Mouse (Mus musculus) heart, postnatal 0 days (tissue): ENCODE results near the gene Igsf8. TPM values are rescaled to one million over a fixed set of nuclear protein-coding genes. Genes with fewer than 3 reads are reported as not detected.

Experiments
- ATAC-seq: fragments of 200-750 bp; cut with Nextera tagmentation; 2 replicates; pipeline ENCODE4 v1.8.0; 2017; ENCODE audit warnings: low read depth, moderate number of reproducible peaks, moderate library complexity; ENCODE audit not compliant: insufficient read depth
- DNase-seq: peaks from one replicate; pipeline ENCODE4 v3.0.0-alpha.2; 2016; ENCODE audit warnings: low spot score
- H3K27ac ChIP-seq: fragments of 300-500 bp; sonication (generic); 2 replicates; pipeline ENCODE4 v1.5.1; 2014; ENCODE audit warnings: low read depth, mild to moderate bottlenecking
- H3K27me3 ChIP-seq: fragments of 300-500 bp; sonication (generic); 2 replicates; pipeline ENCODE4 v1.6.1; 2014; ENCODE audit warnings: low read length, mixed read lengths; ENCODE audit not compliant: control insufficient read depth, insufficient read depth
- H3K36me3 ChIP-seq: fragments of 300-500 bp; sonication (generic); replicated peaks from 2 replicates; pipeline ENCODE4 v1.6.1; 2014; ENCODE audit warnings: low read length, mixed read lengths; ENCODE audit not compliant: control insufficient read depth, insufficient read depth
- H3K4me1 ChIP-seq: fragments of 300-500 bp; sonication (generic); 2 replicates; pipeline ENCODE4 v1.6.1; 2014; ENCODE audit warnings: antibody characterized with exemption; ENCODE audit not compliant: control insufficient read depth, insufficient read depth
- H3K4me2 ChIP-seq: fragments of 300-500 bp; sonication (generic); 2 replicates; pipeline ENCODE4 v1.6.1; 2014; ENCODE audit warnings: low read depth, mild to moderate bottlenecking, low read length, moderate library complexity
- H3K4me3 ChIP-seq: fragments of 300-500 bp; sonication (generic); 2 replicates; pipeline ENCODE4 v1.5.1; 2014; ENCODE audit warnings: low read depth, low read length
- H3K9ac ChIP-seq: fragments of 300-500 bp; sonication (generic); replicated peaks from 2 replicates; pipeline ENCODE4 v1.6.1; 2014; ENCODE audit warnings: low read depth, low read length, mixed read lengths
- H3K9me3 ChIP-seq: fragments of 300-500 bp; sonication (generic); replicated peaks from 2 replicates; pipeline ENCODE4 v1.6.1; 2016; ENCODE audit warnings: low read length; ENCODE audit not compliant: control insufficient read depth
- CTCF ChIP-seq: IDR thresholded peaks from 2 replicates; pipeline ENCODE4 v1.5.1; 2016; ENCODE audit warnings: antibody characterized with exemption, control low read depth, low read depth
- EP300 ChIP-seq: IDR thresholded peaks from 2 replicates; pipeline ENCODE4 v1.6.1; 2016; ENCODE audit warnings: antibody characterized with exemption, low read depth
- WGBS: fragments of 180-500 bp; shearing (Covaris S2); extraction: QIAGEN DNeasy Blood & Tissue Kit; methylation state at CpG from one replicate; pipeline ENCODE4 v1.1.7; 2014; 5-methylcytosine and 5-hydroxymethylcytosine counted together
- polyA plus RNA-seq: library from polyadenylated mRNA; unstranded; fragments of >200 nt; fragmentation: Nextera tagmentation; extraction: Ambion mirVana; gene quantifications from 2 replicates; pipeline ENCODE4 v1.2.1, GENCODE M21; 2015
- total RNA-seq: library from RNA; depleted of rRNA; stranded (reverse); fragments of >200 nt; gene quantifications from 2 replicates; pipeline ENCODE4 v1.2.3, GENCODE M21; 2014; ENCODE audit warnings: low replicate concordance

The Igsf8 gene
- total and polyA plus RNA-seq, 2 experiments from 2014 or later = 11.4 to 22.1 TPM

GRCm38 (mm10) chr1:172247216-172247615, 14.2 kb upstream of the Igsf8 start:
- Histone ChIP-seq H3K4me3 (no peak overlapping the region), H3K9me3 (no peaks in the 10 kb centered on the region), H3K4me2 (no peak overlapping the region), H3K9ac (no peak overlapping the region), H3K27me3 (no peaks in the 10 kb centered on the region; the same call in 1 of the 2 replicates), H3K36me3 (no peaks in the 10 kb centered on the region), H3K4me1 (peaks cover 15% of the 10 kb centered on the region), H3K27ac (no peak overlapping the region)
- DNase-seq = no peak
- no peak for TF ChIP-seq EP300
- no peak for TF ChIP-seq CTCF
- ATAC-seq = no peak
- WGBS = 63% methylated on average over 4 of the region's 4 CpGs

- TF ChIP-seq CTCF (peak; percentile 71), EP300 (no peak)
- Histone ChIP-seq H3K4me3 (no peak overlapping the region), H3K27me3 (no peaks in the 10 kb centered on the region; the same call in 1 of the 2 replicates), H3K36me3 (no peaks in the 10 kb centered on the region), H3K27ac (no peak overlapping the region), H3K9ac (no peak overlapping the region), H3K4me1 (peaks cover 14% of the 10 kb centered on the region), H3K9me3 (no peaks in the 10 kb centered on the region), H3K4me2 (no peak overlapping the region)
- 24% methylated on average over 2 of the region's 2 CpGs for WGBS
- peak; percentile 47 for DNase-seq
- peak; percentile 71; the same call in 1 of the 2 replicates for ATAC-seq
Observed at GRCm38 (mm10) chr1:172247679-172248078, 13.8 kb upstream of the Igsf8 start.

DNA sequence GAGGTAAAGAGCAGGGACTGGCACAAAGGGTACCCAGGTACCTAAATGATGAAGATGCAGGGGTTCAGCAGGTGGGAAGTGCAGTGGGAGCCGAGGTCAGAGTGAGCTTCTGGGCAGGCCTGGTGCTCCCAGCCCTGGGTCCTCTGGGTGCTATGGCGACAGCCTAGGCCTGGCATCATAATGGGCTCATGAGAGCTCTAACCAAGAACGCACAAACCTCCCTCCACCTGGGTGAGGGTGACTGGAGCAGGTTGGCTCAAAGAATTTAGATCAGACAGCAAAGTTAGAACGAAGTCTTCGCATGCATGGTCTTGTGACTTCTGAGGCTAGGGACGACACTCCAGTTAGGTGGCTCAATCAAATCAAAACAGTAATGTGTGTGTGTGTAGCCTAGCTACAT, 3.1 kb upstream of the Igsf8 start, which contains the start of gene Atp1a4:
Atp1a4 (minus strand) TSS at position 101 of the 400 bp plus-strand sequence.
- Histone ChIP-seq H3K4me3 (no peak within 1 kb of the TSS), H3K27ac (no peak within 1 kb of the TSS), H3K36me3 (no peaks in the 10 kb centered on the region), H3K9me3 (no peaks in the 10 kb centered on the region), H3K4me2 (no peak within 1 kb of the TSS), H3K27me3 (no peaks in the 10 kb centered on the region), H3K9ac (no peak within 1 kb of the TSS), H3K4me1 (no peaks in the 10 kb centered on the region; the same call in 1 of the 2 replicates)
- 82% methylated on average over 6 of the region's 6 CpGs for WGBS
- no peak for TF ChIP-seq CTCF
- no peak for TF ChIP-seq EP300
- DNase-seq (no peak), ATAC-seq (no peak)

- no peak for ATAC-seq
- no peak for TF ChIP-seq CTCF
- no peaks in the 10 kb centered on the region for H3K9me3 ChIP-seq
- DNase-seq = no peak
- H3K9ac ChIP-seq = no peak overlapping the region
- 92% methylated on average over 3 of the region's 3 CpGs for WGBS
- H3K27ac ChIP-seq = no peak overlapping the region
- H3K4me2 ChIP-seq = no peak overlapping the region
- peaks cover 11% of the 10 kb centered on the region; the same call in 1 of the 2 replicates for H3K36me3 ChIP-seq
- no peaks in the 10 kb centered on the region for H3K4me1 ChIP-seq
- no peaks in the 10 kb centered on the region for H3K27me3 ChIP-seq
- H3K4me3 ChIP-seq = no peak overlapping the region
Observed at GRCm38 (mm10) chr1:172271208-172271607, 9.8 kb downstream of the Igsf8 start.

DNA sequence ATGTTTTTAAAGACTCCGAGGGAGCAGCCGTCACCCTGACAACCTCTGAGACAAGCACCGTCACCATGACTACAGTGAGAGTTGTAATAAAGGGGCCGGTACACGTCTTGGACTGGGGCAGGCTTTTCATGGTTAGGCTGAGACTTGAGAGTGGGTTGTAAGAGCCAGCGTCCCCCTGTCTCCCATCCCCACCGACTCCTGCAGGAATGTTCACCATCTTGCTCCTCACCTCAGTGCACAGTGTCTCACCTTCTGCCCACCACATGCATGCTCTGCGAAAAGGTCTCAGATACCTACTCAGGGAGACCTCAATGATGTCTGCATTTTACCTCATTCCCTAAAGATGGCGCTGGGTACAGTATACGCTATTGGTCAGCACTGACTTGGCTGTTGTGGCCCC, 10.3 kb downstream of the Igsf8 start:
- Histone ChIP-seq H3K9me3 (no peaks in the 10 kb centered on the region), H3K9ac (no peak overlapping the region), H3K4me2 (no peak overlapping the region), H3K4me3 (no peak overlapping the region), H3K4me1 (no peaks in the 10 kb centered on the region), H3K27ac (no peak overlapping the region), H3K36me3 (peaks cover 17% of the 10 kb centered on the region), H3K27me3 (no peaks in the 10 kb centered on the region)
- no peak for TF ChIP-seq EP300
- TF ChIP-seq CTCF = no peak
- no peak for DNase-seq
- no peak for ATAC-seq
- WGBS = 77% methylated on average over 10 of the region's 10 CpGs

- WGBS = 78% methylated on average over 6 of the region's 6 CpGs
- no peaks in the 10 kb centered on the region for H3K4me1 ChIP-seq
- DNase-seq (peak; percentile 22), ATAC-seq (0 out of 2 replicates have a peak, but pooled peaks have one; percentile 15)
- H3K9ac ChIP-seq = no peak overlapping the region
- peak overlapping the region; percentile 26; the same call in 1 of the 2 replicates for H3K27ac ChIP-seq
- H3K4me3 ChIP-seq = no peak overlapping the region
- no peak overlapping the region for H3K4me2 ChIP-seq
- no peaks in the 10 kb centered on the region for H3K9me3 ChIP-seq
- TF ChIP-seq CTCF (no peak), EP300 (no peak)
- peaks cover 25% of the 10 kb centered on the region for H3K36me3 ChIP-seq
- H3K27me3 ChIP-seq = no peaks in the 10 kb centered on the region
Observed at GRCm38 (mm10) chr1:172273386-172273785, 11.9 kb downstream of the Igsf8 start.
